Mouse (Mus musculus) bone marrow, adult 2 months (tissue): ENCODE data around the gene March6.

ENCODE experiments used
- CTCF ChIP-seq: fragments of 200-500 bp; IDR thresholded peaks from 2 replicates; pipeline ENCODE4 v1.5.1; 2011; ENCODE audit warnings: low read length, control low read depth; ENCODE audit not compliant: control insufficient read depth, insufficient read depth
- POLR2A ChIP-seq: fragments of 200-500 bp; IDR thresholded peaks from 2 replicates; pipeline ENCODE4 v1.6.1; 2011; ENCODE audit warnings: low read depth, mild to moderate bottlenecking, control low read depth, low read length, borderline replicate concordance; ENCODE audit not compliant: control insufficient read depth

- TF ChIP-seq CTCF (no peak), POLR2A (no peak)
Observed at GRCm38 (mm10) chr15:31414179-31414898, 116.5 kb downstream of the March6 start.
